Mouse (Mus musculus): ENCODE results near the gene Tbcc.
A peak's percentile ranks its signal among the peaks of the same experiment; 100 is the strongest.

The Tbcc gene

DNA sequence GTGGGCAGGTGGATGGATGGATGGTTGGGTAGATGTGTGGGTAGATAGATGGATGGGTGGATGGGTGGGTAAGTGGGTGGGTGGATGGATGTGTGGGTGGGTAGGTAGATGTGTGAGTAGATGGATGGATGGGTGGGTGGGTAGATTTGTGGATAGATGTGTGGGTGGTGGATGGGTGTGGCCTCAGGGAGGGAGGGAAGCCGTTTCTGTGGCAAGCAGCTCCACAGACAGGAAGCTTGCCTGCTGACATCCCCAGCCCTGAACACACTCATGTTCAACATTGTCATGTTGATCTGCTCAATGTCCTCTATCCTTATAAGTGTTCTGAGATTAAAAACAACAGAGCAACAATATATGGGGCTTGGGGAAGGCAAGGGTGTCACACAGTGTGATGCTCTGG is 19.6 kb upstream of the Tbcc start:
- DNase-seq, result no peak

DNA sequence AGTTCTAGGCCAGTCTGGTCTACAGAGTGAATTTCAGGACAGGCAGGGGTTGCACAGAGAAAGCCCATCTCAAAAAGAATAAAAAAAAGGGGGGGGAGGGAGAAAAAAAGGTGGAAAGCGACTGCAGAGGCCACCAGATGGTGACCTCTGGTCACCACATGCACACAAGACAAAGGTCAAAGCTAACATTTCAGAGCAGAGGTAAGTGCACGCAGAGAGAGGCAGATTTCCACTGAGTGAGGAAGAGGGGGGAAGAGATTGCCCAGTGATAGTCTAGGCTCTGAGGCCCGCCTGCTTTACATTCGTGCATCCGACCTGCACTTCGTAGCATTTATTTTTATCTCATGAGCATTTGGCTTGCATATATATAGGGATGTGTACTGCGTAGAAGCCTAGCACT is 17.7 kb upstream of the Tbcc start:
- no peak for DNase-seq

DNA sequence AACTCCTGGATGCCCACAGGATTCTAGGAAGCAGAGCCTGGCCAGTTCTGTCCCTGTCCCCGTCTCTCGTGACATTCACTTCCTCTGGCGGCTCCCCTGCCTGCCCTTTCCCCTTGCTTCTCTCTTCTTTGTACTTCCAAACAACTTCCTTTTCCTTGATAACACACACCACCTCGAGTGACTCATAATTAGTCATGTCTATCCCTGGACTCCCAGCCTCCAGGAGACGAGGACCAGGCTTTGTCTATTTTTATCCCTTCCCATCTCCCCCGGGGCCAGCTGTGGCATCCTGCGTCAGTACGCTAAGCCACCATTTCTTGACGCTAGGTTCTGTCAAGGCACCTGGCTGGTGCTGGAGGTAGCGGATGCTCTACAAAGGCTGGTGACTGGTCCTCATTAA is 16.4 kb upstream of the Tbcc start:
- DNase-seq, result no peak

DNA sequence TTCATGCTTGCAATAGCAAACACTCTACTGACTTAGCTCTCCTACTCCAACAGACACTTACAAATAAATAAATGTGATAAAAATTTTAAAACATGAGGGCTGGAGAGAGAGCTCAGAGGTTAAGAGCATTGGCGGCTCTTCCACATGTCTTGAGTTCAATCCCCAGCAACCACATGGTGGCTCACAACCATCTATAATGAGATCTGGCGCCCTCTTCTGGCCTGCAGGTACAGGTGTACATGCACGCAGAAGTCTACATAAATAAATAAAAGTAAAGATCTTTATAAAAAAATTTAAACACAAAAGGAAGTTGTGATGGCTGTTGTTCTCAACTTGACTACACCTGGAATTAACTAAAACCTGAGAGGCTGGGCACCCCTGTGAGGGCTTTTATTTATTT is 14.9 kb upstream of the Tbcc start:
- no peak for DNase-seq

DNA sequence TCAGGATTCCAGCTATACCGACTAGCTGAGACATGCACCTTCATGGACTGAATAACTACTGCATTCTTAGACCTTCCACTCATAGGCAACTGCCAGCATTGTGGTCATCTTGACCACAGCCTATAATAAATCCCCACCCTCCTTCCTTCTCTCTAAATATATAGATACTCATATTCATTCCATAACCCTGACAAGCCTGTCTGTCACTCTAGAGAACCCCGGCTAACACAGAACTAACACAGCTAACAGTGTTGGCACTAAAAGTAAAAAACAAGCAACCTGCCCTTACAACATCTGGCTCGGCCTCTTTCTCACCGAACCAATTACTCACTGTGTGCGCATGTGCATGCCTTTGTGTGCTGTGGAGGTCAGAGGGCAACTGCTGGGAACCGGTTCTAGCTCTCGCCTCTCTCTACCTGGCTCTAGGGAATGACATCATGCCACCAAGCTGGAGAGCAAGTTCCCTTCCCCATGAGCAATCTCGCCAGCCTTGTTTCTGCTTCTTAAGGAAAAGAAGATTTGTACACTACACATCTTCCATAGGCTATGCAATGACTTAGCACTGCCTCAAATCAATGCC is 14.0 kb upstream of the Tbcc start:
- no peak for DNase-seq

DNA sequence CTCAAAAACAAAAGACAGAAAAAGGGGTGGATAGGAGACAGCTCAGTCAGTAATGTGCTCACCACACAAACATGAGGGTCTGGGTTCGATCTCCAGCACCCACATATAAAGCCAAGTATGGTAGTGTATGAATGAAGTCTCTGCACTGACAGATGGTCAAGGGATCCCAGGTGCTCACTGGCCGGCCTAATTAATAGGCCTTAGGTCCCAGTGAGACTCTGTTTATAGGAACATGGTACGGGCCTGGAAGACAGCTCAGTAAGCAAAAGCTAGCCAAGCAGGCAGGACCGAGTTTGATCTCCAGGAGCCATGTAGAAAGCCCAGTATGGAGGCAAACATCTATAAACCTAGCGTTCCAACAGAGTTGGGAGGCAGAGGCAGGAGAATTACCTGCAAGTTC is 13.4 kb upstream of the Tbcc start:
- peak in 1 of 2 experiments; percentile 37 for DNase-seq

DNA sequence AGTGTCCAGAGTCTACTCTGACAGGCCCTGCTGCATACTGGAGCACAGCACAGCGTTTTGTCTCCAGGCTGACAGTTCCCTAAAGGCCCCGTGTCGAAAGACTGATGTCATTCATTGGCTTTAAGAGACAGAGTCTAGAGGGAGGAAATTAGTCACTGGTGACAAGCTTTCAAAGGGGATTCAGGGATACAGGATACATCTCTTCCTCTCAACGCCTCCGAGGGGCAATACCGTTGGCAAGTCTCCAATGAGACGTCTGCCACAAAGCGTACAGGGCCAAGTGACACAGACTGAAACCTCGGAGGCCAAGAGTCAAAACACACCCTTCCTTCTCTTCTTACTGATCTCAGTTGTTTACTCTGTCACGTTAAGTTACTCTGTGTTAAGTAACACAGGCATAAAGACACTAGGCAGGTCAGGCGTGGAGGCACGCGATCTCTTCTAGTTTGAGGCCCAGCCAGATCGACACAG is 10.6 kb upstream of the Tbcc start:
- DNase-seq, result no peak

DNA sequence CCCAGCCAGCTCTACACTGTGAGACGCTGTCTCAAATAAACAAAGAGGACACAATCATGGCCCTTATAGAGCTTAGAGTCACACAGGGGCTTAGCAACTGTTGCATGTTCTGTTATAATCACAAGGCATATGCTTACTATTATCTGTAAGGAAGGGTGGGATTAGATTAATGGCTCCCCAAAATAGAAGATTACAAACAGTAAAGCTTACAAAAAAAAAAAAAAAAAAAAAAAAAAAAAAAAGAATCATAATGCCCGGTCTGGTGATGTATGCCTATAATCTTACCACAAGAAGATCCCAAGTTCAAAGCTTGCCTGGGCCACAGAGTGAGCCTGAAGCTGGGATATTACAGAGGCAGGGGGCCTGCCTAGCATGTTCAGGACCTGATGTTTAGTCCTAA is 10.2 kb upstream of the Tbcc start:
- no peak for DNase-seq

- no peak for DNase-seq
Observed at GRCm38 (mm10) chr17:46881728-46882127, 8.8 kb upstream of the Tbcc start.

GRCm38 (mm10) chr17:46883107-46883506 is 7.4 kb upstream of the Tbcc start:
- no peak for DNase-seq

GRCm38 (mm10) chr17:46884766-46885165 is 5.7 kb upstream of the Tbcc start:
- no peak for DNase-seq

GRCm38 (mm10) chr17:46885218-46885909 is 5.1 kb upstream of the Tbcc start:
- DNase-seq, result no peak

DNA sequence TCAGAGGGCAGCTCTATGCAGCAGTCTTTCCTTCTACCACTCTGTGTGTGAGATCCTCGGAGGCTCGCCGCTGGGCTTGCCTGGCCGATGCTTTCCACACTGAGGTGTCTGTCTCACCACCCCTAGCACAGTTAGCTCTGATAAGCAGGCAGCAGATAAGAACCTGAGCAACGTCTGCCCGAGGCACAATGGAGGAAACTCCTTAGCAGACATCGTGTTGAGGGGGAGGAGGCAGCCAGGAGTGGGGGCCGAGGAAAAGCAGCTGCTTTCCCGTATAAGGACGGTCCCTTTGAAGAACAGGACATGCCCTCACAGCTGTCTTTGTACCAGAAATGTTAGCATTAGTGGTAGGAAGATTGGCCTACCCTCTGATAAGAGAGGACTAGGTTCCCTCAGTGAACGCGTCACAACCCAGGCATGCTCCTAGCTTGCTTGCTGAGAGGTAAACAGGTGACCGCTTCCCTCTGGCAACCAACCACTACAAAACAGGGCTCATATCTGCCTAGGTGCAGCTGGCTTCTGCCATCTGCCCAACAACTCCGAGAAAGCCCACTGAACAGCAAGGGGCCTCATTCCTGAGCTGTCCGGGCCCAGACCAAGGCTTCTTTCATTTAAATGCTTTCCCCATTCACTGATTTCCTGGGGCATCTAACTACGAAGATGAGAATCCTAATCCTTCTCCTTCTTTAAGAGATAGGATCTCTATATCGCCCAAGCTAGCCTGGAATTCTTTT is 4.4 kb upstream of the Tbcc start:
- peak in 1 of 2 experiments; percentile 37 for DNase-seq

- DNase-seq, result peak; percentile 69 to 76
Observed at GRCm38 (mm10) chr17:46888511-46889212, 1.8 kb upstream of the Tbcc start.

DNA sequence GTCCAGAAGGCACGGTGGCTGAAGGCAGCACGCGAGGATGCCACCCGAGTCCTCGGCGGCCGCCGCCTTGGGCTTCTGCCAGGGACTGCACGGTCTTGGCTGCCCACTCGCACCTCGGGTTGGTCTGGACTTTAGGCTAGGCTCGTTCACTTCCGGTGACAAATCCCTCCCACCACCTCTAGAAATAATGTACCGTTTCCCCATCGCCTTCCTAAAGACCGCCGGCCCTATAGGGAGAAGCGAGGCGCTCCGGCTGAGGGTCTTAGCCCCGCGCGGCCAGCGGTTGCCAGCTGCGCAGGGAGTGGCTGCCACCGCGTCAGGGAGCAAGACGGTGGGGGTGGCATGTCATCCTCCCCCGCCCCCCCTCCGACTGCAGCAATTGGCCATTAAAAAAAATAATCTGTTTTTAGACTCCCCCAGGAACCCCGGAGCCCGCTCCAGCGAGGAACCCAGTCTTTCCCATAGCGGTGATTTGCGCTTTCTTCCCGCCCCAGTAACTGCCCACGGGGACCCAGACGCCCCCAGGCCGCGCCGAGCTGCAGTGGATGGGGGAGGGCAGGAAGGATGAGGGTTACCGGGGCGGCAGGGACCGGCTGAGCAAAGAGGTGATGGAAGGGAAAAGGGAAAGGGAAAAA is 917 bp upstream of the Tbcc start:
- peak; percentile 83 to 88 for DNase-seq

GRCm38 (mm10) chr17:46890843-46891594 is 535 bp downstream of the Tbcc start:
- peak; percentile 54 to 70 for DNase-seq

DNA sequence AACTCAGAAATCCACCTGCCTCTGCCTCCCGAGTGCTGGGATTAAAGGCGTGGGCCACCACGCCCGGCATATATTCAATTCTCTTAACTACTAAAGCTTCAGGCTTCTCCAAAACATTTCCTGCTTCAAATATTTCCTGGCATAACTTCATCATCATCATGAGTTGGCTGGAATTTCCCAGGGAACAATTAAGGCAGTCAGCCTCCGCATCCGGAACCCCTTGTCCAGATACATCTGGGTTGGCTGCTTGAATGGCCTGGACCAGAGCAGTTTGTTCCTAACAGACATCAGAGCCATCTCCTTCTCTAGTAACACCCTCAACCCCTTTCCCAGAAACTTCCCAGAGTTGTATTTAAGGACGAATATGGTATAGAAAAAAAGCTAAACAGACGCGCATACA is 4.9 kb downstream of the Tbcc start:
- DNase-seq, result no peak

GRCm38 (mm10) chr17:46897221-46897950 is 6.9 kb downstream of the Tbcc start:
- no peak for DNase-seq

DNA sequence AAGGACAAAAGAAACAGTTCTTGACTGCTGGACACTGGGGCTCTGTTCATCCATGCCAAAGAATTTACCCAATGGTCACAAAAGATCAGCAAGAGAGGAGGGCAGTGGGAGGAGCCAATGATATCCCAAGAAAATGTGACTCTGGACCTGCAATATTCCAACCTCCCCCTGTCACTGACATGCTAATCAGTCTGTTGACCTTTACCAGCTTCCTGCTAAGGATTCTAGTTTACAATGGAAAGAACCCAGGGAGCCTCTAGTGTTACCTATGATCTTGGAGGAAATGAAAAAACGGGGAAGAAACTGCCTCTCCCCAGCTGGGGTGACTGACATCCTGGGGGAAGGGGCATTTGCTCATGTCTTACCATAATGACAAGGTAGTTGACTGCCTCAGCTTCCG is 10.5 kb downstream of the Tbcc start:
- no peak for DNase-seq

DNA sequence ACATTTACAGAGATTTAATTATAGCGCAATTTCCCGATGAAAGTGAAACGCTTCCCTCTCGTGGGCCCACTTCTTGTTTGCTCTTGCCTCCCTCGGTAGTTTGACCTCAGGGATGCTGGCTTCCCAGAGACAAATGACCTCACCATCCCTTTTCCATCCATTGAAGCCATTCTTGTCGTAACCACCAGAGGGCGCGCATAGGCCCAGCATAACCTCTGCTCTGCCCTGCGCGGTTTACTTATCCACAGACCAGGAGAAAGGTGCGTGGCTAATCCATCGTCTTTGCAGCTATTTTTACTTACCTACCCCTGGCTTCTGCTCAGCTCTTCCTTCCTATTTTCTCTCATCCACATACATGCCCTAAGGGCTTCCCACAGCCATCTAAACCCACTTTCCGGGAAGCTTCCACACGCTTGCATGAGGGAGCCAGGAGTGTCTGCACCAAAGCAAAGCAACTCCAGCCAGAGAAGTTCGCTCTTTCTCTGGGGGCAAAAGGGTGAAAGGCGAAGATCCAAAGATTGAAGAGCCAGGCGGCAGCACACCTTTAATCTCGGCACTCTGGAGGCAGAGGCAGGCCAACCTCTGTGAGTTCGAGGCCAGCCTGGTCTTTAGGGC is 13.5 kb downstream of the Tbcc start:
- DNase-seq, result peak; percentile 90

DNA sequence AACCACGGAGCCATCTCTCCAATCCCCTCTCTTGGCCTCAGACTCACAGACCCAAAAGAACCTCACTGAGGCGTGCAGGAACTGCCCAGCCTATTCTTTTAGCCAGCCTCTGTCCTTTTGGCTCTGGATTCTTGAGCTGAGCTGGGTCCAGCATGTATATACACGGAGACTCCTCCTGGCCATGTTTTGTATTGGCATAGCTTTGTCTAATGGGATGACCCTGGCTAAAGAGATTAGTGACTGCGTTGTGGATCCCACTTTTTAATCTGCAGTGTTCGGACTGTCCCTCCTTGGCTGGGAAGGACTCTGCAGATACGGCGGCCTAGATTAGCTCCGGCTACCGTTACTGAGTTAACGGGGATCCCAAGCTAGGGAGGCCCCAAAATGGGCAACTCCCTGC is 19.7 kb downstream of the Tbcc start, which contains the start of gene Prph2:
TSS of gene Prph2 (plus strand) at position 274 of the 400 bp plus-strand sequence.
- DNase-seq, result no peak

Measured in cerebellum, adult 18-20 months (tissue).